Mouse (Mus musculus) testis, adult 2 months (tissue): ENCODE results near the gene Gucd1.

Source experiments
- CTCF ChIP-seq: fragments of 200-500 bp; IDR thresholded peaks from 2 replicates; pipeline ENCODE4 v1.5.1; 2012; ENCODE audit warnings: low read depth, mild to moderate bottlenecking, inconsistent platforms, low read length, moderate library complexity; ENCODE audit not compliant: control insufficient read depth, insufficient read depth, insufficient replicate concordance
- POLR2A ChIP-seq: fragments of 200-500 bp; IDR thresholded peaks from 2 replicates; pipeline ENCODE4 v1.6.1; 2012; ENCODE audit warnings: low read depth, mild to moderate bottlenecking, inconsistent platforms, low read length, moderate library complexity; ENCODE audit not compliant: control insufficient read depth

DNA sequence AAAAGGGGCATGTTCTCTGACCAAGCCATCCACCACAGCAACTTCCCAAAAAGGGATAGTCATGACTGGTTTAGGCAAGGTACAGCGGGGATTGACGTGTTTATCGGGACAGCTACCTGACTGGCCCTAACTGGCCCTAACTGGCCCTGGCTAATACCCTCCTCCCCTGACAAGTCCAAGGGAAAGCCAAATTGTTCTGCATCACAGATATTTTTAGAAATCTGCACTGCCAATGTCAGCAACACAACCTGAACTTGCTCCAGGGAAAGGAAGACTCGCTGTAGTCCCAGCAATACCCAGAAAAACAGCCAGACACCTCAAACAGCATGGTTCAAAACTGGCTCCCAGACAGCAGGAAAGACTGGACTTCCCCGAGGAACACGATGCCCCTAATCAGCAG, 22.5 kb downstream of the Gucd1 start:
- TF ChIP-seq POLR2A (no peak), CTCF (no peak)
